In genomic region chr16:13946306-13946705, GRCm38 (mm10) we compare ENCODE assay signal across 24 mouse cellular contexts. TPM values are rescaled to one million over a fixed set of nuclear protein-coding genes. Genes with fewer than 3 reads are reported as not detected.
"Had no signal": no experiment of that assay in that cellular context is flagged by ENCODE, and none has a peak within 500 bp of the region (broad histone marks: within the 10 kb centered on the region; RNA-seq: fewer than 3 reads in every experiment).

No protein-coding gene starts in this region.

- ATAC-seq: hindbrain, postnatal 0 days; inflammation-experienced regulatory T-cells, adult 6 months; intestine, embryonic 16.5 days; liver, embryonic 12.5 days; midbrain, embryonic 13.5 days; midbrain, embryonic 16.5 days had no signal

- H3K9me3 ChIP-seq: limb, embryonic 13.5 days; liver, embryonic 12.5 days; liver, embryonic 15.5 days; midbrain, embryonic 10.5 days; midbrain, embryonic 13.5 days had no signal

- H3K4me3 ChIP-seq: limb, embryonic 13.5 days; liver, embryonic 12.5 days; liver, embryonic 15.5 days; megakaryocyte, embryonic 14.5 days; midbrain, embryonic 10.5 days; midbrain, embryonic 13.5 days had no signal

- H3K4me2 ChIP-seq: limb, embryonic 13.5 days; liver, embryonic 12.5 days; liver, embryonic 15.5 days; midbrain, embryonic 13.5 days had no signal

- H3K9ac ChIP-seq: limb, embryonic 13.5 days; liver, embryonic 12.5 days; liver, embryonic 15.5 days; midbrain, embryonic 13.5 days had no signal

- H3K4me1 ChIP-seq: limb, embryonic 13.5 days; liver, embryonic 12.5 days; liver, embryonic 15.5 days had no signal

- DNase-seq: kidney, adult 18-20 months; kidney, adult 9 months; kidney, postnatal 14 days; kidney, postnatal 4 days; liver; thymus, adult 2 months; thymus, postnatal 25 days had no signal

- H3K27ac ChIP-seq: hindbrain, postnatal 0 days; limb, embryonic 13.5 days; liver, embryonic 12.5 days; liver, embryonic 15.5 days; macrophage; midbrain, embryonic 10.5 days; midbrain, embryonic 13.5 days; stomach, postnatal 0 days had no signal

- H3K36me3 ChIP-seq: limb, embryonic 13.5 days; liver, embryonic 12.5 days; liver, embryonic 15.5 days; midbrain, embryonic 10.5 days; midbrain, embryonic 13.5 days had no signal

RNA-seq across cellular contexts. Expression of gene 2900011O08Rik, which starts 40.1 kb away (rescaled TPM):
- polyA plus RNA-seq: macrophage; spleen, adult 2 months had no signal

RNA-seq across cellular contexts. Expression of gene Ifitm7, which starts 40.4 kb away (rescaled TPM):
- polyA plus RNA-seq: intestine, embryonic 16.5 days; liver, embryonic 12.5 days; liver, embryonic 15.5 days; macrophage; neural tube, embryonic 11.5 days; small intestine, adult 2 months; stomach, embryonic 14.5 days; stomach, postnatal 0 days; thymus, adult 2 months; urinary bladder, adult 2 months had no signal
